Mouse (Mus musculus) CH12.LX (cell line): ENCODE measurements around the gene Psmg4.

Source experiments
- CHD1 ChIP-seq: IDR thresholded peaks from 2 replicates; pipeline ENCODE4 v1.6.1; 2012; ENCODE audit warnings: low read depth, low read length, improper control_type of control experiment, inconsistent platforms
- CTCF ChIP-seq, 2 experiments: IDR thresholded peaks in 1 of 2; conservative IDR thresholded peaks in 1 of 2; 2 replicates each; pipeline ENCODE4 v1.5.1; 2011 to 2012; ENCODE audit warnings: low read depth in 2 of 2, low read length in 2 of 2, improper control_type of control experiment in 1 of 2, inconsistent platforms in 1 of 2, mild to moderate bottlenecking in 1 of 2, moderate library complexity in 1 of 2
- MEF2A ChIP-seq: IDR thresholded peaks from 2 replicates; pipeline ENCODE4 v1.6.1; 2014; ENCODE audit warnings: low read depth, mild to moderate bottlenecking, inconsistent platforms, low read length, improper control_type of control experiment, borderline replicate concordance
- UBTF ChIP-seq: IDR thresholded peaks from 2 replicates; pipeline ENCODE4 v1.6.1; 2012; ENCODE audit warnings: low read depth, mild to moderate bottlenecking, inconsistent platforms, low read length, improper control_type of control experiment, moderate library complexity
- ZC3H11A ChIP-seq: IDR thresholded peaks from 2 replicates; pipeline ENCODE4 v1.6.1; 2012; ENCODE audit warnings: low read depth, mild to moderate bottlenecking, inconsistent platforms, low read length, improper control_type of control experiment

DNA sequence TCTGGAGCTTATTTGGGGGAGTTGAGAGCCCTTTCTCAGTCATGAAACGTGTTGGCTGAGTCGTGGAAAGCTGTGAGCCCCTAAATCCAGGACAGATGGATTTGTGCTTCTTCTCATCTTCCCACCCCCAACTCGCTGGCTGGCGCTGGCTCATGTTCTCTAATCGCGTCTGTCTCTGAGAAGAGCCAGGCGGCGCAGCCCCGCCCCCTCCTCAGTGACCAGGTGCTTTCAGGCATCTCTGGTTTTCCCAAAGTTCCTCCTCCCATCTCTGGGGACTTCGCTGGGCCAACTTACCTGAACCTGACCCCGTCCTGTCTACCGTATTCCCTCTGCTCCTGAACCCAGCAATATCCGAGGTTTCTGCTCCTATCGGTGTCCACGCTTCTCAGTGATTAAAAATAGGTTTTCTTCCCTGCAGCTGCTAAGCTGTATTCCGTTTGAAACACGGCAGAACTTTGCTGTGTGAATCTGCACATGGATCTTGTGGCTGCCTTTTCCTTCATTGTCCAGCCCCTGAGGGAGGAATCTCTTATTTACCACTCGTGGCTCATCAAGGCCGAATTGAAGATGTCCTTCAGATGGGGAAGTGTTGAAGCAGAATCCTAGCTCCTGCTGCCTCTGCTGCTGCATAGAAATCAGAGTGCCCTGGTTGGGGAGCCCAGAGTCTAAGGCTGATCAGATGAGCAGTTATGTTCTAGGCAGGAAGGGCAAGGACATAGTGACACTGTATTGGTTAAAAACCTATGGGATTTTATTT is 12.3 kb upstream of the Psmg4 start:
- no peak for TF ChIP-seq CTCF (conservative IDR thresholded peaks at IDR 0.05 in 1 of 2, IDR thresholded peaks at IDR 0.05 in 1 of 2; ENCODE audit: low read depth in 2 of 2, low read length in 2 of 2)
- TF ChIP-seq MEF2A, result no peak
- no peak for TF ChIP-seq UBTF
- no peak for TF ChIP-seq CHD1
- no peak for TF ChIP-seq ZC3H11A
